Mouse (Mus musculus) thymus, adult 18-20 months (tissue): Measurements from ENCODE around the gene Rfk.

Experiments
- DNase-seq, 2 experiments: peaks; one replicate each; pipeline ENCODE4 v3.0.0; 2022; ENCODE audit warnings: mixed read lengths in 2 of 2

The Rfk gene

DNA sequence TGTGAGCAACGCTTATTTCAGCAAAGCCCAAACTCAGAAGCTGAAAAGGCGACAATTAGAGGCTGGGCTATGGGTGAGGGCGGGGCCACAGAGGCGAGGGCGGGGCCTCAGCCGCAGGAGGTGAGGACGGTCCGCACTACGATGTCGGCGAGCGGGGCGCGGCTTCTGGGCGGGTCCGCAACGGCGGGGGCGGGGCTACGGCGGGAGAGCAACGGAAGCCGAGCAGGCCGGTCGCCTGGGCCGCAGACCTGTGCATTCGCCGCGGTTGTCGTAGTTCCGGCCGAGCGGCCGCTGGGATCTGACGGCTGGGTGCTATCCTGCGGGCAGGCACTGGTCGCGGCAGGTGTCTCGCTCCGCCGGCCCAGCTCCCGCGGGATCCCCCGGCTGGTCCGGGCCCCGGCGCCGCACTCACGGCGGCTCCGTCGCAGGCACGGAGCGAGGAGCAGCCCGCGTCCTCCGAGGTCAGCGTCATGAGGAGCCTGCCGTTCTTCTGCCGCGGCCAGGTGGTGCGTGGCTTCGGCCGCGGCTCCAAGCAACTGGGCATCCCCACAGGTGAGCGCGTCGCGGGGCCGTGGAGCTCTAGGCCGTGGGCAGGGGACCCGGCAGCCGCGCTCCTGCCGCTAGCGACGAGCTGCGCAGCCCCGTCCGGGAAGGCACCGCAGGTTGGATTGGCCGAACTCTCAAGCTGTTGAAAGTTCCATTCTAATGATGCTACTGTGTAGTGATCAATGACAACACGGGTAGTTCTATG lies at the start of gene Rfk:
Gene Rfk, plus strand, starts transcription at position 203 of the 751 bp plus-strand sequence.
- DNase-seq = peak; percentile 83 to 88

DNA sequence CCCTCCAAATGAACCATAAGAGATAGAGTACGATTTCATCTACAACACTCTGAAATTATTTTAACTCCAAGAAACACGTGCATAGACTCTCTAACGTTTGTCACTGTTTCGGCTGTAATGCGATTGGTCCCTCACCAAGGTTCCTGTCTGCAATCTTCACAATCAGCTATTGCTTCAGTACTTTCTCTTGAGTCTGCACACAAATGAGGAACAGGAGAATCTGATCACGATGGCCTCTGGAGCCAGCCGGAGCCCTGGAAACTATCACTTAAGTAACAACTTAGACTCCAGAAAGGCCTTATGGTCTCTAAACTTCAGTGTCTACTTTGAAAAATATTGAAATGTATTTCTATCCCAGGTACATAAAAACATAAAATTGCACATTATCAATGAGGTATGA lies 49.0 kb upstream of the Rfk start:
- DNase-seq = no peak

DNA sequence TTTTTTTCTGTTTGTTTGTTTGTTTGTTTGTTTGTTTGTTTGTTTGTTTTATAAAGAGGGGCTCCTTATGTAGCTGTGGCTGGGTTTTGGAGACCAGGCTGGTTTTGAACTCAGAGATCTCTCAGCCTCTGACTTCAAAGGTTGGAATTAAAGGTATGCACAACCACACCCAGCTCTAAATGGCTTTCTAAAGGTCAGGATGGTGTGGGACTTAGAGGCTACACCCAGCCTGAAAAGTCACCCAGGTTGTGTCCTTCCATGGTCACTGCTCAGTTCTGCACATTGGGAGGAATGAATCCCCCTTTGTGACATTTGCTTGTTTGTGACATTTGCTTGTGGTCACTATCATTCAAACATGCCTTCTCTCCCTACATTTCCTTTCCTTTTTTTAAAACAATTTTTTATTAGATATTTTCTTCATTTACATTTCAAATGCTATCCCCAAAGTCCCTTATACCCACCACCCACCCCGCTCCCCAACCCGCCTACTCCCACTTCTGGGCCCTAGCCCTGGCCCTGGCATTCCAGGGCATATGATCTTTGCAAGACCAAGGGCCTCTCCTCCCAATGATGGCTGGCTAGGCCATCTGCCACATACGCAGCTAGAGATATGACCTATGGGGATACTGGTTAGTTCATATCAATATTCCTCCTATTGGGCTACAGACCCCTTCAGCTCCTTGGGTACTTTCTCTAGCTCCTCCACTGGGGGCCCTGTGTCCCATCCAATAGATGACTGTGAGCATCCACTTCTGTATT lies 46.9 kb upstream of the Rfk start:
- no peak for DNase-seq

DNA sequence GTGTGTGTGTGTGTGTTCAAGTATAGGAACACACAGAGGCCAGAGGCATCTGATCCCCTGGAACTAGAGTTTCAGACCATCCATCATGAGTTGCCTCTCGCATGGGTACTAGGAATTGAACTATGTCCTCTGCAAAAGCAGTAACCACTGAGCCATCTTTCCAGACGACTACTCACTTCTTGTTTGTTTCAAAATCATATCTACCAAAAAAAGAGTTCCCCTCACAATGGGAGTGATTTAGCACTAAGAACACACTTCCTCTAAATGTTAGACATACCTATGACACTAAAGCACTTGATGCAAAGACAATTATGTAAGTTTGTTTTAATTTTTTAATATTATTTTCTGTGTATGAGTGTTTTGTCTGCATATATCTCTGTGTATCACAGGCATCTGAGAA lies 46.0 kb upstream of the Rfk start:
- DNase-seq = no peak

GRCm38 (mm10) chr19:17353727-17354126 lies 40.1 kb upstream of the Rfk start:
- DNase-seq = no peak

- no peak for DNase-seq
These were observed 39.5 kb upstream of the Rfk start for GRCm38 (mm10) chr19:17354362-17354761.

GRCm38 (mm10) chr19:17354797-17355196 lies 39.0 kb upstream of the Rfk start:
- no peak for DNase-seq

DNA sequence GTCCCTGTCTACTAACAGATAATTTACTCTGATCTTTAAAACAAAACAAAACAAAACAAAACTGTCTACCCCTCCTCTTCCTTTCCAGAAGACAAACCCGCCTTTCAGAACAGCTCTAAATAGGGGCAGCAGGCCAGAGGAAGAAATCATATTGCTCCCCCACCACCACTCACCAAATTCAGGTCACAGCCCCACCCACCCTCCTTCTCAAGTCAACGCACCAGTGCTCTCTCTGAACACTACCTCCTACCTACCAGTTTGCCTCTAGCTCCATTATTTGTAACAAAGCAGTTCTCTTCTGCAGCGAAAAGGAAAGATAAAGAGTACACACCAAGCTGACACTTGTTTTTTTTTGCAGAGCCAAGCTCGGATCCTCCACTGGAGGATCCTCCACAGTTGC lies 38.5 kb upstream of the Rfk start:
- DNase-seq = no peak

DNA sequence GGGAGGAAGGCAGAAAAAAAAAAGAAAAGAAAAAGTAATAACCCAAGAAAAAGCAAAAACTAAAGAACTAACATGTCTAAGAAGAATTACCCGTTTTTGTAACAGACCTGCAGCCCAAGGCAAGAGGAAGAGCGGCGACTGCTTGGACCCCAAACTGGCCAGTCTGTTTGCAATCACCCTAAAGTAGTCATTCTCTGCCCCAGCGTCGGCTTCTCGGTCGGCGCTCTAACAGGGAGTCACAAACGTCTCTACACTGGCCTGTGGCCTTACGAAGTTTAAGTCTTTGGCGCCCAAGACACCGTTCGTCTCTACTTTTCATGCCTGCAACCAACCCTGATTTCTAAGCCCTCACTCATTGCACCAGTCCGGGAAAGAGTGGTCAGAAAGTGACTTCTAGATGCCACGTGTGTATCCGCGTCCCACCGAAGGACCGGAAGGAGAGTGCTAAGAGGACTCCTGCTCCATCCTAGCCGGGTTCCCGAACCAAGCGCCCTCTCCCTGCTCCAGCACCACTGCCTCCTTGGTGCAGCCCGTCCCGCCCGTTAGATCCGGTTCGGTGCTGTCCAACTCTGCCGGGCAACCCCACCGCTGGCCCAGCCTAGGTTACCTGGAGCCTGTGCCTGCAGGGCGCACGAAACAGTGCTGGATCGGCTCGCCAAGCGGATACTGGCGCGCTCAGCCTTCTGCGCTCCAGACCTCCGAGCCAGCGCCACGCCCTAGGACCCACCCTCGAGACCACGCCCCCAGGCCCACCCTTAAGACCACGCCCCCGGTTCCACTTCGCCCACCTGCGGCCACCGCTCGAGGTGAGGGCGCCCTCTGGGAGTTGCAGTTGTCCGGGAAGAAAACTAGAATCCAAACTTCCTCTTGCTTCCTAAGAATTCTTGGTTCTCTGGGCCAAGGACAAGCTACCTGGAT lies 37.6 kb upstream of the Rfk start:
- DNase-seq = peak; percentile 55 to 59

DNA sequence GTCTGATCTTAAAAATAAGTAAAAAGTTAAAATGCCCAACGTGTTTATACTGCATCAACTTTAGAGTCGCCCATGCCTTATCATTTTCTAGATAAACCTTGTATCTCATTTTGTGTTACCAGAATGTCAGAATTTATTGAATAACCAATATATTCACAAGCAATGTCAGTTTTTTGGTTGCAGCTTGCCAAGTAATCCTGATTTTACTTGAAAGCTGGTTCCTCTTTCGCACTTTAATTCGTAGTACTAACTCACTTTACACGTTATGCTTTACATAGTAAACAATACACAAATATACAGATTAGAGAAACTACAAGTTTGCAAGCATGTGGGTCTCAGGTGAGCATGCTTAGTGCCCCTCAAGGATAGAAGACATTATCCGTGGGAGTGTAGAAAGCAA lies 36.9 kb upstream of the Rfk start:
- DNase-seq = no peak

- DNase-seq = no peak
These were observed 36.5 kb upstream of the Rfk start for GRCm38 (mm10) chr19:17357391-17357790.

DNA sequence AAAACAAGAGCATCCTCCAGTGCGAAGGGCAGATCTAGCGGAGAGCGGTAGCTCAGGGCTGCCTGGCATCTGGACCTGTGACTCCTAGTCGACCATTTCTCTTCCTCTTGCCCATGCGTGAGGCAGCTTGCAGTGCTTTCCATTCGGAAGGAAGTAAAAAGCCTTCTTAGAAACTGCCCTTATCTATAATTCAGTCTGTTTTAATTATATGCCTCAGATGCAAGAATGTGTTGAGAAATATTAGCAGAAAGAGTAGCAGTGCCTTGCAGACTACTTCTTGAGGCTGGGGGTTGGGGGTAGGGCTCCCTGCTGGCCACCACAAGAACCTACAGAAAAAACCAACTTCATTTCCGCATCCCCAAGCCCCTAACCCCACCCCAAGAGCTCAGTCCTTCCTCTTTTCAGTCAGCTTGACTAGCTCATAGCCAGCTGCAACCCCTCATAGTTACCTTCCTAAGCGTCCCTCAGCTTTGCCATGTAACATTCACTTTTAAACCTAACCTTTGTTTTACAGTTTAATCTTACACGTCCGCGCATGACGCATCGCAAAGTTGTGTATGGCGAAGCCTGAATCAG lies 34.4 kb upstream of the Rfk start:
- DNase-seq = no peak

- DNase-seq = no peak
These were observed 32.7 kb upstream of the Rfk start for GRCm38 (mm10) chr19:17361181-17361580.

DNA sequence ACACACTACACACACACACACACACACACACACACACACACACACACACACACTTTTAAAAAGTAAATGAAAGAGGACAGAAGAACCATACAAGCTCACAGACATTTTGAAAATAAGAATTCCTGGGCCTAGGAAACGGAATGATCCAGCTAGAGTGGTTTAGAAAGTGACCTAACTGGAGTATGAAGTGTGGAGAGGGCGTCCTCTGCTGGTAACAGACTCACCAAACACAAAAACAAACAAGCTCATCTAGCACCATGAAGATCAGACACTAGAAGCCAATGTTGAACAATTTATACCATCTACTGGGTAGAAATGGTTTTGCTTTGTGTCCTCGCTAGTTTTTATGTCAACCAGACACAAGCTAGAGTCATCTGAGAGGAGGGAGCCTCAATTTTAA lies 29.1 kb upstream of the Rfk start:
- DNase-seq = no peak

DNA sequence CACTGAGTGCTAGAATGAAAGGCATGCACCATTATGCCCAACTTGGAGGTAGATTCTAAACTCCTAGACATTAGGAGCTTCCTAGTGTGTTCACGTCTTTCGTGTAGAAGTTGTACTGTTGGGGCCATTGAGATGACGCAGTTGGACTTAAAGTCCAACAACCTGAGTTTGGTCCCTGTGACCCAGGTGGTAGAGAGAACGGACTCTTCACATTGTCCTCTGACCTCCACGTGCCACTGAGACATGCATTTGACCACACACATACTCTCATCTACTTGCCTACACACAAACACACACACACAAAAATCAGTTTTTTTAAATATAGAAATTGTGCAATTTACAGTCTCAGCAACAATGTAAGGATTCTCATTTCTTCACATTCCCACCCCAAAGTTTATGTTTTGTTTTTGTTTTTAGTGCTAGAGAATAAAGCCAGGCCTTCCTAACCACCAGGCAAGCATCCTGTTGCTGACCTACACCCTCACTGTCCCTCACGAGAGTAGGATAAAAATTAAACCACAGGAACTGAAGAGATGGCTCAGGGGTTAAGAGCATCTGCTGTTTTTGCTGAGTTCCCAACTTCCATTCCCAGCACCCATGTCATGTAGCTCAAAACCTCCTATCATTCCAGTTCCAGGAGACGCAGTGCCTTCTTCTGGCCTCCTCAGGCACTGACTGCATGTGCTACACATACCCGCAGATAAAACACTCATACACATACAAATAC lies 27.3 kb upstream of the Rfk start:
- DNase-seq = no peak

- no peak for DNase-seq
These were observed 25.3 kb upstream of the Rfk start for GRCm38 (mm10) chr19:17368557-17368956.

GRCm38 (mm10) chr19:17369581-17369980 lies 24.3 kb upstream of the Rfk start:
- DNase-seq = no peak

- no peak for DNase-seq
These were observed 21.1 kb upstream of the Rfk start, which contains the start of gene Gcnt1 for GRCm38 (mm10) chr19:17372701-17373100. TSS of gene Gcnt1 (minus strand) at chr19:17372844.

DNA sequence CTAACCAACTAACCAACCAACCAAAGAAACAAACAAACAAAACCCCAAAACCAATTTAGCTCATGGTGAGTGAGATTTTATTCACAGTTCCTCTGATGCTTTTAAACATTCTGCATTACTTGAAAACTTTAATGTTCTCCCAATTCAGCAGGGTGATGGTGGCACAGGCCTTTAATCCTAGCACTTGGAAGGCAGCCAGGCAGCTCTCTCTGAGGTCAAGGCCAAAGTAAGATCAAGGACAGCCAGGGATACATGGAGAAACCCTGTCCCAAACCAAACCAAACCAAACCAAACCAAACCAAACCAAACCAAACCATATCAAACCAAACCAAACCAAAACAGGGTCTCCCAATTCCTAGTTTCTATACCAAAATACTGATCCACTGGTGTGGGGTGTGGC lies 15.0 kb upstream of the Rfk start:
- DNase-seq = no peak

- DNase-seq = no peak
These were observed 13.3 kb upstream of the Rfk start for GRCm38 (mm10) chr19:17380549-17380948.

- DNase-seq = no peak
These were observed 10.9 kb upstream of the Rfk start for GRCm38 (mm10) chr19:17382807-17383397.

- no peak for DNase-seq
These were observed 8.8 kb upstream of the Rfk start for GRCm38 (mm10) chr19:17385022-17385421.
